Mouse (Mus musculus): Measurements from ENCODE around the gene Dclk2.

The Dclk2 gene

GRCm38 (mm10) chr3:86806834-86807233 lies 113.8 kb downstream of the Dclk2 start:
- no peak for TF ChIP-seq GATA4 (IDR thresholded peaks at IDR 0.05; ENCODE audit: insufficient replicate concordance, low read length)

- TF ChIP-seq GATA4 (IDR thresholded peaks at IDR 0.05; ENCODE audit: insufficient replicate concordance, low read length), result no peak
Measured at GRCm38 (mm10) chr3:86804265-86804664, 116.4 kb downstream of the Dclk2 start.

GRCm38 (mm10) chr3:86802825-86803224 lies 117.8 kb downstream of the Dclk2 start:
- TF ChIP-seq GATA4 (IDR thresholded peaks at IDR 0.05; ENCODE audit: insufficient replicate concordance, low read length), result peak; percentile 94

GRCm38 (mm10) chr3:86800841-86801240 lies 119.8 kb downstream of the Dclk2 start:
- TF ChIP-seq GATA4 (IDR thresholded peaks at IDR 0.05; ENCODE audit: insufficient replicate concordance, low read length), result no peak

GRCm38 (mm10) chr3:86799041-86799440 lies 121.6 kb downstream of the Dclk2 start:
- no peak for TF ChIP-seq GATA4 (IDR thresholded peaks at IDR 0.05; ENCODE audit: insufficient replicate concordance, low read length)

GRCm38 (mm10) chr3:86797871-86798460 lies 122.7 kb downstream of the Dclk2 start:
- no peak for TF ChIP-seq GATA4 (IDR thresholded peaks at IDR 0.05; ENCODE audit: insufficient replicate concordance, low read length)

- no peak for TF ChIP-seq GATA4 (IDR thresholded peaks at IDR 0.05; ENCODE audit: insufficient replicate concordance, low read length)
Measured at GRCm38 (mm10) chr3:86796716-86797115, 123.9 kb downstream of the Dclk2 start.

GRCm38 (mm10) chr3:86793720-86794191 lies 126.9 kb downstream of the Dclk2 start:
- no peak for TF ChIP-seq GATA4 (IDR thresholded peaks at IDR 0.05; ENCODE audit: insufficient replicate concordance, low read length)

GRCm38 (mm10) chr3:86793264-86793663 lies 127.4 kb downstream of the Dclk2 start:
- no peak for TF ChIP-seq GATA4 (IDR thresholded peaks at IDR 0.05; ENCODE audit: insufficient replicate concordance, low read length)

- TF ChIP-seq GATA4 (IDR thresholded peaks at IDR 0.05; ENCODE audit: insufficient replicate concordance, low read length), result no peak
Measured at GRCm38 (mm10) chr3:86789752-86790151, 130.9 kb downstream of the Dclk2 start.

GRCm38 (mm10) chr3:86788711-86789110 lies 131.9 kb downstream of the Dclk2 start:
- TF ChIP-seq GATA4 (IDR thresholded peaks at IDR 0.05; ENCODE audit: insufficient replicate concordance, low read length), result no peak

- no peak for TF ChIP-seq GATA4 (IDR thresholded peaks at IDR 0.05; ENCODE audit: insufficient replicate concordance, low read length)
Measured at GRCm38 (mm10) chr3:86787423-86788123, 133.1 kb downstream of the Dclk2 start.

GRCm38 (mm10) chr3:86786845-86787351 lies 133.8 kb downstream of the Dclk2 start:
- TF ChIP-seq GATA4 (IDR thresholded peaks at IDR 0.05; ENCODE audit: insufficient replicate concordance, low read length), result no peak

GRCm38 (mm10) chr3:86786280-86786679 lies 134.4 kb downstream of the Dclk2 start:
- no peak for TF ChIP-seq GATA4 (IDR thresholded peaks at IDR 0.05; ENCODE audit: insufficient replicate concordance, low read length)

GRCm38 (mm10) chr3:86784930-86785329 lies 135.7 kb downstream of the Dclk2 start:
- no peak for TF ChIP-seq GATA4 (IDR thresholded peaks at IDR 0.05; ENCODE audit: insufficient replicate concordance, low read length)

GRCm38 (mm10) chr3:86784051-86784450 lies 136.6 kb downstream of the Dclk2 start:
- no peak for TF ChIP-seq GATA4 (IDR thresholded peaks at IDR 0.05; ENCODE audit: insufficient replicate concordance, low read length)

All from liver, adult (tissue).